Mouse (Mus musculus): Measurements from ENCODE around the gene 6430548M08Rik. TPM values are rescaled to one million over a fixed set of nuclear protein-coding genes. Genes with fewer than 3 reads are reported as not detected.

6430548M08Rik gene
- total and polyA plus RNA-seq, 3 experiments, result 6.4 to 20.0 (median 16.1) TPM

- H3K27ac ChIP-seq, result no peak overlapping the region
- no peaks in the 10 kb centered on the region for H3K36me3 ChIP-seq (ENCODE audit: control insufficient read depth, insufficient read depth, low read length)
- H3K9ac ChIP-seq (ENCODE audit: low read depth, low read length), result no peak overlapping the region
- DNase-seq, result no peak
- no peak for TF ChIP-seq POLR2A (IDR thresholded peaks at IDR 0.05; ENCODE audit: insufficient read depth, low read depth, low read length)
- no peak for TF ChIP-seq EP300 (IDR thresholded peaks at IDR 0.05; ENCODE audit: insufficient read depth, low read depth, low read length)
- TF ChIP-seq CTCF (IDR thresholded peaks at IDR 0.05), result no peak
- intact Hi-C loops (cut with DNase I), result no loop called here
- no peak overlapping the region for H3K4me3 ChIP-seq
- H3K27me3 ChIP-seq (ENCODE audit: control insufficient read depth, insufficient read depth, low read length), result no peaks in the 10 kb centered on the region
- peaks cover 9% of the 10 kb centered on the region for H3K4me1 ChIP-seq (ENCODE audit: control insufficient read depth, insufficient read depth, low read length)
- 45% methylated on average over 12 of the region's 12 CpGs for WGBS
- H3K79me2 ChIP-seq (replicated peaks; ENCODE audit: control insufficient read depth, insufficient read depth, low read length), result no peaks in the 10 kb centered on the region
Measured at GRCm38 (mm10) chr8:120144652-120145301, 30.8 kb downstream of the 6430548M08Rik start.

GRCm38 (mm10) chr8:120146051-120146450 lies 32.1 kb downstream of the 6430548M08Rik start:
- Histone ChIP-seq H3K4me1 (ENCODE audit: control insufficient read depth, insufficient read depth, low read length) (peaks cover 9% of the 10 kb centered on the region), H3K9ac (ENCODE audit: low read depth, low read length) (no peak overlapping the region), H3K27me3 (ENCODE audit: control insufficient read depth, insufficient read depth, low read length) (no peaks in the 10 kb centered on the region), H3K27ac (no peak overlapping the region), H3K4me3 (no peak overlapping the region), H3K36me3 (ENCODE audit: control insufficient read depth, insufficient read depth, low read length) (no peaks in the 10 kb centered on the region), H3K79me2 (replicated peaks; ENCODE audit: control insufficient read depth, insufficient read depth, low read length) (no peaks in the 10 kb centered on the region)
- TF ChIP-seq CTCF (IDR thresholded peaks at IDR 0.05), result no peak
- TF ChIP-seq EP300 (IDR thresholded peaks at IDR 0.05; ENCODE audit: insufficient read depth, low read depth, low read length), result no peak
- no peak for TF ChIP-seq POLR2A (IDR thresholded peaks at IDR 0.05; ENCODE audit: insufficient read depth, low read depth, low read length)
- no peak for DNase-seq
- intact Hi-C loops (cut with DNase I), result no loop called here
- 81% methylated on average over 1 of the region's 1 CpGs for WGBS

GRCm38 (mm10) chr8:120150028-120150427 lies 36.1 kb downstream of the 6430548M08Rik start:
- WGBS, result 83% methylated on average over 12 of the region's 12 CpGs
- no peaks in the 10 kb centered on the region for H3K27me3 ChIP-seq (ENCODE audit: control insufficient read depth, insufficient read depth, low read length)
- intact Hi-C loops (cut with DNase I), result no loop called here
- H3K4me3 ChIP-seq, result no peak overlapping the region
- no peaks in the 10 kb centered on the region for H3K36me3 ChIP-seq (ENCODE audit: control insufficient read depth, insufficient read depth, low read length)
- H3K79me2 ChIP-seq (replicated peaks; ENCODE audit: control insufficient read depth, insufficient read depth, low read length), result no peaks in the 10 kb centered on the region
- no peaks in the 10 kb centered on the region for H3K4me1 ChIP-seq (ENCODE audit: control insufficient read depth, insufficient read depth, low read length)
- H3K27ac ChIP-seq, result no peak overlapping the region
- DNase-seq, result no peak
- H3K9ac ChIP-seq (ENCODE audit: low read depth, low read length), result no peak overlapping the region
- TF ChIP-seq POLR2A (IDR thresholded peaks at IDR 0.05; ENCODE audit: insufficient read depth, low read depth, low read length), result no peak
- TF ChIP-seq EP300 (IDR thresholded peaks at IDR 0.05; ENCODE audit: insufficient read depth, low read depth, low read length), result no peak

- no peak overlapping the region for H3K9ac ChIP-seq (ENCODE audit: low read depth, low read length)
- no peaks in the 10 kb centered on the region for H3K36me3 ChIP-seq (ENCODE audit: control insufficient read depth, insufficient read depth, low read length)
- no peak for DNase-seq
- 71% methylated on average over 9 of the region's 9 CpGs for WGBS
- no peaks in the 10 kb centered on the region for H3K79me2 ChIP-seq (replicated peaks; ENCODE audit: control insufficient read depth, insufficient read depth, low read length)
- H3K27ac ChIP-seq, result no peak overlapping the region
- intact Hi-C loops (cut with DNase I), result no loop called here
- TF ChIP-seq POLR2A (IDR thresholded peaks at IDR 0.05; ENCODE audit: insufficient read depth, low read depth, low read length), result no peak
- H3K4me3 ChIP-seq, result no peak overlapping the region
- no peaks in the 10 kb centered on the region for H3K4me1 ChIP-seq (ENCODE audit: control insufficient read depth, insufficient read depth, low read length)
- no peaks in the 10 kb centered on the region for H3K27me3 ChIP-seq (ENCODE audit: control insufficient read depth, insufficient read depth, low read length)
Measured at GRCm38 (mm10) chr8:120151151-120151550, 37.2 kb downstream of the 6430548M08Rik start.

- WGBS, result 38% methylated on average over 7 of the region's 7 CpGs
- Histone ChIP-seq H3K79me2 (replicated peaks; ENCODE audit: control insufficient read depth, insufficient read depth, low read length) (no peaks in the 10 kb centered on the region), H3K4me3 (no peak overlapping the region), H3K4me1 (ENCODE audit: control insufficient read depth, insufficient read depth, low read length) (no peaks in the 10 kb centered on the region), H3K27ac (no peak overlapping the region), H3K27me3 (ENCODE audit: control insufficient read depth, insufficient read depth, low read length) (no peaks in the 10 kb centered on the region), H3K36me3 (ENCODE audit: control insufficient read depth, insufficient read depth, low read length) (no peaks in the 10 kb centered on the region), H3K9ac (ENCODE audit: low read depth, low read length) (no peak overlapping the region)
- no peak for DNase-seq
- intact Hi-C loops (cut with DNase I), result no loop called here
- TF ChIP-seq EP300 (IDR thresholded peaks at IDR 0.05; ENCODE audit: insufficient read depth, low read depth, low read length), result no peak
- no peak for TF ChIP-seq CTCF (IDR thresholded peaks at IDR 0.05)
- no peak for TF ChIP-seq POLR2A (IDR thresholded peaks at IDR 0.05; ENCODE audit: insufficient read depth, low read depth, low read length)
Measured at GRCm38 (mm10) chr8:120152636-120153035, 38.7 kb downstream of the 6430548M08Rik start.

GRCm38 (mm10) chr8:120160366-120160765 lies 46.4 kb downstream of the 6430548M08Rik start:
- TF ChIP-seq CTCF (IDR thresholded peaks at IDR 0.05), result no peak
- TF ChIP-seq EP300 (IDR thresholded peaks at IDR 0.05; ENCODE audit: insufficient read depth, low read depth, low read length), result no peak
- no peak for TF ChIP-seq POLR2A (IDR thresholded peaks at IDR 0.05; ENCODE audit: insufficient read depth, low read depth, low read length)
- intact Hi-C loops (cut with DNase I), result loop anchor here (5.0 to 10.0 kb wide), 2 partner anchors 83 to 216 kb away; no protein-coding TSS in a partner anchor
- 88% methylated on average over 8 of the region's 8 CpGs for WGBS

More at GRCm38 (mm10) chr8:120160366-120160765, 46.4 kb downstream of the 6430548M08Rik start:
- H3K36me3 ChIP-seq (ENCODE audit: control insufficient read depth, insufficient read depth, low read length), result no peaks in the 10 kb centered on the region
- no peak overlapping the region for H3K4me3 ChIP-seq
- peaks cover 4% of the 10 kb centered on the region; the same call in 1 of the 2 replicates for H3K4me1 ChIP-seq (ENCODE audit: control insufficient read depth, insufficient read depth, low read length)
- DNase-seq, result no peak
- no peaks in the 10 kb centered on the region for H3K27me3 ChIP-seq (ENCODE audit: control insufficient read depth, insufficient read depth, low read length)
- no peak overlapping the region for H3K27ac ChIP-seq
- H3K79me2 ChIP-seq (replicated peaks; ENCODE audit: control insufficient read depth, insufficient read depth, low read length), result no peaks in the 10 kb centered on the region
- no peak overlapping the region for H3K9ac ChIP-seq (ENCODE audit: low read depth, low read length)

Measured in heart, adult 2 months (tissue).